Mouse (Mus musculus): ENCODE results near the gene Mt2.

GRCm38 (mm10) chr8:94132096-94132495 lies 40.4 kb upstream of the Mt2 start:
- TF ChIP-seq GATA1 (IDR thresholded peaks at IDR 0.05; ENCODE audit: borderline replicate concordance, low read length) (no peak), FLI1 (IDR thresholded peaks at IDR 0.05; ENCODE audit: low read length) (no peak)

All from megakaryocyte, embryonic 14.5 days (primary cell).